Mouse (Mus musculus) liver, postnatal 0 days (tissue): ENCODE results near the gene Crim1.

Source experiments
- CTCF ChIP-seq: sonication (generic); IDR thresholded peaks from 2 replicates; pipeline ENCODE4 v1.5.1; 2016; ENCODE audit warnings: antibody characterized with exemption, low read depth
- EP300 ChIP-seq: IDR thresholded peaks from 2 replicates; pipeline ENCODE4 v1.6.1; 2016; ENCODE audit warnings: antibody characterized with exemption, low read depth, mild to moderate bottlenecking

DNA sequence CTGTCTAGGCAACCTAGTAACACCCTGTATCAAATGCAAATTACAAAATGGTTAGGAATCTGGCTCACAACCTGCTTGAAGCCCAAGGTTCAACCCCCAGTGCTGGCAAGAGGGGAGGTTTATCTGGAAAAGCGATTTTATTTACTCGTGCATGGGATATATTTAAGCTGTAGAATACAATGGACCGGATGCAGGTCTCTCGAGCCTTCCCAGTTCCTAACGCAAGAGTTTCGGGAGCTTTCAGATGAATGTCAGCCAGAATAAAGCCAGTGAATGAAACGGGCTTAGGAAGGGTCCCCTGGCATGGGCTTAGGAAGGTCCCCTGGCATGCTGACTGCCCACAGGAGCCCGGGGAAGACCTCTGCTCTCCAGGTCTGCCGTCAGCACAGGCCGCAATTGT is 206.8 kb downstream of the Crim1 start:
- no peak for TF ChIP-seq EP300
- TF ChIP-seq CTCF = no peak
